Mouse (Mus musculus) liver, embryonic 14.5 days (tissue): ENCODE measurements around the gene Gm5447. TPM values are rescaled to one million over a fixed set of nuclear protein-coding genes. Genes with fewer than 3 reads are reported as not detected.

Source experiments
- ATAC-seq: fragments of 200-750 bp; cut with Nextera tagmentation; 2 replicates; pipeline ENCODE4 v1.8.0; 2017; ENCODE audit warnings: moderate number of reproducible peaks, mild to moderate bottlenecking, moderate library complexity; ENCODE audit not compliant: insufficient read depth
- DNase-seq, 3 experiments: peaks; one replicate each; pipeline ENCODE4 v3.0.0-alpha.2; 2012 to 2013; ENCODE audit warnings: low read depth in 3 of 3, low spot score in 3 of 3
- H3K27ac ChIP-seq: fragments of 300-500 bp; sonication (generic); 2 replicates; pipeline ENCODE4 v1.5.1; 2014; ENCODE audit warnings: moderate library complexity, mild to moderate bottlenecking, control low read depth, inconsistent platforms
- H3K27me3 ChIP-seq: fragments of 300-500 bp; sonication (generic); 2 replicates; pipeline ENCODE4 v1.6.1; 2014; ENCODE audit warnings: mild to moderate bottlenecking, low read length, moderate library complexity; ENCODE audit not compliant: control insufficient read depth, insufficient read depth
- H3K36me3 ChIP-seq: fragments of 300-500 bp; sonication (generic); replicated peaks from 2 replicates; pipeline ENCODE4 v1.6.1; 2014; ENCODE audit warnings: low read depth; ENCODE audit not compliant: control insufficient read depth, insufficient read depth
- H3K4me1 ChIP-seq, 2 experiments: fragments of 200-500 bp in 1 of 2; fragments of 300-500 bp in 1 of 2; sonication (generic) in 1 of 2; replicated peaks; 2 replicates each; pipeline ENCODE4 v1.6.1; 2012 to 2014; ENCODE audit warnings: antibody characterized with exemption in 1 of 2, inconsistent platforms in 1 of 2, low read length in 1 of 2; ENCODE audit not compliant: control insufficient read depth in 2 of 2, insufficient read depth in 2 of 2
- H3K4me2 ChIP-seq: fragments of 300-500 bp; sonication (generic); 2 replicates; pipeline ENCODE4 v1.6.1; 2014; ENCODE audit warnings: low read depth, mild to moderate bottlenecking, control low read depth, moderate library complexity
- H3K4me3 ChIP-seq, 2 experiments: fragments of 200-500 bp in 1 of 2; fragments of 300-500 bp in 1 of 2; sonication (generic) in 1 of 2; 2 replicates each; pipeline ENCODE4 v1.5.1; 2012 to 2014; ENCODE audit warnings: low read depth in 2 of 2, low read length in 2 of 2, mild to moderate bottlenecking in 2 of 2, control low read depth in 1 of 2, inconsistent platforms in 1 of 2, moderate library complexity in 1 of 2; ENCODE audit not compliant: insufficient read depth in 1 of 2
- H3K9ac ChIP-seq: fragments of 300-500 bp; sonication (generic); replicated peaks from 2 replicates; pipeline ENCODE4 v1.6.1; 2014; ENCODE audit warnings: mild to moderate bottlenecking, control low read depth, moderate library complexity
- H3K9me3 ChIP-seq: fragments of 300-500 bp; sonication (generic); 2 replicates; pipeline ENCODE4 v1.6.1; 2016; ENCODE audit warnings: low read length, mixed read lengths; ENCODE audit not compliant: control insufficient read depth
- CTCF ChIP-seq: IDR thresholded peaks from 2 replicates; pipeline ENCODE4 v1.5.1; 2016; ENCODE audit warnings: antibody characterized with exemption, low read depth, control low read depth
- EP300 ChIP-seq: IDR thresholded peaks from 2 replicates; pipeline ENCODE4 v1.6.1; 2016; ENCODE audit warnings: antibody characterized with exemption, low read depth
- WGBS: fragments of 180-500 bp; shearing (Covaris S2); extraction: QIAGEN DNeasy Blood & Tissue Kit; methylation state at CpG from one replicate; pipeline ENCODE4 v1.1.7; 2014; ENCODE audit not compliant: insufficient replicate concordance; 5-methylcytosine and 5-hydroxymethylcytosine counted together
- polyA plus RNA-seq, 2 experiments: library from polyadenylated mRNA; depleted of rRNA in 1 of 2; stranded (reverse) in 1 of 2; unstranded in 1 of 2; fragments of >200 nt; fragmentation: Nextera tagmentation in 1 of 2; extraction: Ambion mirVana in 1 of 2; gene quantifications; 2 replicates each; pipeline versions ENCODE4 v1.2.1 to v1.2.3; 2012 to 2014

Gene Gm5447
- polyA plus RNA-seq, 2 experiments, result not detected

GRCm38 (mm10) chr13:31023664-31024063 lies 49.7 kb downstream of the Gm5447 start:
- Histone ChIP-seq H3K27me3 (no peaks in the 10 kb centered on the region), H3K27ac (no peak overlapping the region), H3K9me3 (no peaks in the 10 kb centered on the region), H3K4me2 (no peak overlapping the region), H3K4me3 (no peak overlapping the region), H3K9ac (no peak overlapping the region), H3K4me1 (no peaks in the 10 kb centered on the region), H3K36me3 (no peaks in the 10 kb centered on the region)
- 50% methylated on average over 3 of the region's 3 CpGs for WGBS
- no peak for DNase-seq
- no peak for ATAC-seq
- TF ChIP-seq EP300 (no peak), CTCF (no peak)

Other genes starting within 250 kb of the Gm5447 start
- 0.06 and 0.08 TPM in 2 replicates for gene Irf4, start 225.0 kb upstream of the Gm5447 start, polyA plus RNA-seq (2012; rRNA removed)
- gene Irf4, start 225.0 kb upstream of the Gm5447 start, polyA plus RNA-seq (2014; fragmentation: Nextera tagmentation; extraction: Ambion mirVana), result 0.09 and 0.11 TPM in 2 replicates
- 0.06 TPM in 2 replicates for gene Hus1b, start 26.4 kb upstream of the Gm5447 start, polyA plus RNA-seq (2012; rRNA removed)
- gene Hus1b, start 26.4 kb upstream of the Gm5447 start, polyA plus RNA-seq (2014; fragmentation: Nextera tagmentation; extraction: Ambion mirVana), result not detected in 2 replicates
- gene Exoc2, start 111 bp upstream of the Gm5447 start, polyA plus RNA-seq (2012; rRNA removed), result 4.4 and 7.0 TPM in 2 replicates
- 13.8 and 14.8 TPM in 2 replicates for gene Exoc2, start 111 bp upstream of the Gm5447 start, polyA plus RNA-seq (2014; fragmentation: Nextera tagmentation; extraction: Ambion mirVana)